ENCODE assay signal across 18 mouse cellular contexts in genomic region chr10:105453441-105453840, GRCm38 (mm10).
A peak's percentile ranks its signal among the peaks of the same experiment; 100 is the strongest.
DNase-seq lines count a peak whose midpoint lies in the region; ATAC-seq lines count a peak whose summit lies in the region.
"Had no signal": no experiment of that assay in that cellular context is flagged by ENCODE, and none has a peak within 500 bp of the region (broad histone marks: within the 10 kb centered on the region; RNA-seq: fewer than 3 reads in every experiment).

No protein-coding gene starts in this region.

- 56% methylated on average over 8 of the region's 8 CpGs for WGBS in hindbrain, embryonic 14.5 days
- WGBS in hindbrain, embryonic 10.5 days: 87% methylated on average over 8 of the region's 8 CpGs

- H3K27ac ChIP-seq in hindbrain, embryonic 14.5 days: peak overlapping the region; percentile 20; the same call in 1 of the 2 replicates
- H3K27ac ChIP-seq in hindbrain, embryonic 10.5 days: no peak overlapping the region
- H3K27ac ChIP-seq: embryonic facial prominence, embryonic 10.5 days; forebrain, embryonic 15.5 days; heart, embryonic 13.5 days; hindbrain, embryonic 15.5 days had no signal

- no peak for DNase-seq in hindbrain, embryonic 14.5 days (ENCODE audit: low spot score)
- no peak for DNase-seq in hindbrain, embryonic 10.5 days (ENCODE audit: low spot score)
- DNase-seq in kidney, postnatal 4 days: peak; percentile 32 to 51
- no peak for DNase-seq in kidney, adult 9 months
- peak; percentile 71 for DNase-seq in Muller cell, postnatal 12 days (ENCODE audit: inconsistent ontology term)
- peak; percentile 70 for DNase-seq in retina, postnatal 1 day
- DNase-seq: adrenal gland, adult 2 months; adrenal gland, postnatal 25 days; cerebellum, adult 18-20 months; cerebellum, adult 9-11 months; gastrocnemius, postnatal 36 days; heart, adult 11 months; heart, postnatal 36 days had no signal

- H3K36me3 ChIP-seq in hindbrain, embryonic 14.5 days (replicated peaks; ENCODE audit: control insufficient read depth, insufficient read depth): no peaks in the 10 kb centered on the region
- H3K36me3 ChIP-seq in hindbrain, embryonic 10.5 days: no peaks in the 10 kb centered on the region
- H3K36me3 ChIP-seq: embryonic facial prominence, embryonic 10.5 days; forebrain, embryonic 15.5 days; heart, embryonic 13.5 days; hindbrain, embryonic 15.5 days had no signal

- H3K4me2 ChIP-seq in hindbrain, embryonic 14.5 days (replicated peaks): no peak overlapping the region
- H3K4me2 ChIP-seq: forebrain, embryonic 15.5 days; heart, embryonic 13.5 days; hindbrain, embryonic 15.5 days had no signal

- peaks cover 6% of the 10 kb centered on the region; the same call in 1 of the 2 replicates for H3K4me1 ChIP-seq in hindbrain, embryonic 14.5 days (replicated peaks; ENCODE audit: control insufficient read depth, insufficient read depth, low read length)
- H3K4me1 ChIP-seq in hindbrain, embryonic 10.5 days (replicated peaks): no peaks in the 10 kb centered on the region
- H3K4me1 ChIP-seq: embryonic facial prominence, embryonic 10.5 days; forebrain, embryonic 15.5 days; heart, embryonic 13.5 days; hindbrain, embryonic 15.5 days had no signal

- no peak overlapping the region for H3K9ac ChIP-seq in hindbrain, embryonic 14.5 days
- H3K9ac ChIP-seq: forebrain, embryonic 15.5 days; heart, embryonic 13.5 days; hindbrain, embryonic 15.5 days had no signal

- no peak overlapping the region for H3K4me3 ChIP-seq in hindbrain, embryonic 14.5 days (replicated peaks; ENCODE audit: low read length)
- no peak overlapping the region for H3K4me3 ChIP-seq in hindbrain, embryonic 10.5 days
- H3K4me3 ChIP-seq: embryonic facial prominence, embryonic 10.5 days; forebrain, embryonic 15.5 days; heart, embryonic 13.5 days; hindbrain, embryonic 15.5 days had no signal

- H3K9me3 ChIP-seq in hindbrain, embryonic 14.5 days (ENCODE audit: control insufficient read depth, low read length): no peaks in the 10 kb centered on the region
- H3K9me3 ChIP-seq in hindbrain, embryonic 10.5 days: no peaks in the 10 kb centered on the region
- H3K9me3 ChIP-seq: embryonic facial prominence, embryonic 10.5 days; forebrain, embryonic 15.5 days; heart, embryonic 13.5 days; hindbrain, embryonic 15.5 days had no signal

- no peak for ATAC-seq in hindbrain, embryonic 14.5 days (ENCODE audit: low FRiP score)
- ATAC-seq: forebrain, embryonic 15.5 days had no signal

- H3K27me3 ChIP-seq in hindbrain, embryonic 14.5 days (ENCODE audit: control insufficient read depth, insufficient read depth, low read length): no peaks in the 10 kb centered on the region
- H3K27me3 ChIP-seq in hindbrain, embryonic 10.5 days (ENCODE audit: insufficient read depth, poor library complexity, severe bottlenecking): no peaks in the 10 kb centered on the region
- H3K27me3 ChIP-seq: CH12.LX; forebrain, embryonic 15.5 days; heart, embryonic 13.5 days; hindbrain, embryonic 15.5 days had no signal

Comparison
In these comparisons a context has a peak if more than half of its experiments do, and no peak if none do; other contexts are left out.
1. DNase-seq: peak in kidney, postnatal 4 days (2 of 2), Muller cell, postnatal 12 days (single experiment) and retina, postnatal 1 day (single experiment); none in hindbrain, embryonic 14.5 days (single experiment), hindbrain, embryonic 10.5 days (single experiment) and kidney, adult 9 months (single experiment).